ENCODE assay signal across 12 mouse cellular contexts in the genomic region with DNA sequence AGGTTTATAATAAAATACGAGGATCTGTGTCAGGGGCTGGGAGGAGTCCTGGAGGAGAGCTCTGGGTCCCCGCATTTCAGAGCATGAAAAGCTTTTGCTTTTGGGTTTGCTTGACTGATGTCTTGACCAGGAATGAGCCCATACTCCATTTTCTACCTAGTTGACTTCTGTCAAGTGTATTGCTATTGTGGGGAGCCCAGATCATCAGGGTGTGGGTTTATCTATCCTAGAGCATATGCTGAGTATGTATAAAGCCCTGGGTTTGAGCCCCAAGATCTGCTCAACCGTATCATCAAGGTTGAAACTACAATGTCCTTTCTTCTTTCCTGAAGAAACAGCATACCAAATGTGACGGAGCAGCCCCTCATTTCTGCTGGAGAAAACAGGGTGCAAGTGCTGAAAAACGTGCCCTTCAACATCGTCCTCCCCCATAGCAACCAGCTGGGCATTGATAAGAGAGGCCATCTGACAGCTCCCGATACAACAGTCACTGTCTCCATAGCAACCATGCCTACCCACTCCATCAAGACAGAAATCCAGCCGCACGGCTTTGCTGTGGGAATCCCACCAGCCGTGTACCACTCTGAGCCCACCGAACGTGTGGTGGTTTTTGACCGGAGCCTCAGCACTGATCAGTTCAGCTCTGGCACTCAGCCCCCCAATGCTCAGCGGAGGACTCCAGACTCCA. TPM values are rescaled to one million over a fixed set of nuclear protein-coding genes. Genes with fewer than 3 reads are reported as not detected.
DNase-seq lines count a peak whose midpoint lies in the region; ATAC-seq lines count a peak whose summit lies in the region.
"Had no signal": no experiment of that assay in that cellular context is flagged by ENCODE, and none has a peak within 500 bp of the region (broad histone marks: within the 10 kb centered on the region; RNA-seq: fewer than 3 reads in every experiment).

No protein-coding gene starts in this region.

- 56% methylated on average over 14 of the region's 14 CpGs for WGBS in hindbrain, embryonic 13.5 days

- H3K27ac ChIP-seq in hindbrain, embryonic 13.5 days: no peak overlapping the region

- no peaks in the 10 kb centered on the region for H3K9me3 ChIP-seq in hindbrain, embryonic 13.5 days

- H3K9ac ChIP-seq in hindbrain, embryonic 13.5 days: no peak overlapping the region

- ATAC-seq in hindbrain, embryonic 13.5 days (ENCODE audit: low FRiP score): peak; percentile 71; the same call in 1 of the 2 replicates

- 0 out of 2 replicates have a peak, but pooled peaks cover under 1% of the 10 kb centered on the region for H3K27me3 ChIP-seq in hindbrain, embryonic 13.5 days

- H3K4me3 ChIP-seq in hindbrain, embryonic 13.5 days: no peak overlapping the region
- H3K4me3 ChIP-seq: myocyte had no signal

- H3K4me2 ChIP-seq in hindbrain, embryonic 13.5 days: no peak overlapping the region

- H3K4me1 ChIP-seq in hindbrain, embryonic 13.5 days (replicated peaks): peaks cover 7% of the 10 kb centered on the region

- H3K36me3 ChIP-seq in hindbrain, embryonic 13.5 days: 0 out of 2 replicates have a peak, but pooled peaks cover under 1% of the 10 kb centered on the region

- intact Hi-C loops in left cerebral cortex, postnatal 14 days (cut with DNase I): no loop called here
- intact Hi-C loops in left cerebral cortex, postnatal 4 days (cut with DNase I): no loop called here

- DNase-seq in left cerebral cortex, postnatal 14 days (ENCODE audit: low spot score in 2 of 2): peak; percentile 26 to 46
- no peak for DNase-seq in left cerebral cortex, postnatal 4 days
- DNase-seq in layer of hippocampus, postnatal 25 days (ENCODE audit: extremely low spot score in 1 of 2, low spot score in 1 of 2): peak; percentile 36 to 39
- DNase-seq in right cerebral cortex, postnatal 10 days (ENCODE audit: low spot score in 2 of 2): peak; percentile 42 to 62
- no peak for DNase-seq in adrenal gland, postnatal 36 days
- DNase-seq in cerebellum, postnatal 25 days: no peak
- DNase-seq: cerebellum, postnatal 14 days; gastrocnemius, postnatal 14 days; heart, postnatal 14 days; lung, postnatal 14 days had no signal

RNA-seq across cellular contexts. Expression of gene Grhl1, which starts 9.1 kb away (rescaled TPM):
- 10 to 100 TPM; 10.8 to 11.0 TPM for total RNA-seq in left cerebral cortex, postnatal 14 days (2021)
- total RNA-seq in left cerebral cortex, postnatal 4 days (2021): 1 to 10 TPM; 3.2 to 3.7 TPM
- 0.78 and 1.0 TPM in 2 replicates for polyA plus RNA-seq in hindbrain, embryonic 13.5 days (2015; fragmentation: Nextera tagmentation; extraction: Ambion mirVana)
- 10 to 100 TPM; 24.5 to 27.0 TPM for total RNA-seq in layer of hippocampus, postnatal 25 days (2021)
- 1 to 10 TPM in 1 of 2 experiments, under 1 TPM in 1; 0.56 to 1.1 TPM for total RNA-seq in adrenal gland, postnatal 36 days (2021)

Comparison
In these comparisons a context has a peak if more than half of its experiments do, and no peak if none do; other contexts are left out.
1. DNase-seq: peak in left cerebral cortex, postnatal 14 days (2 of 2), layer of hippocampus, postnatal 25 days (2 of 2) and right cerebral cortex, postnatal 10 days (2 of 2); none in left cerebral cortex, postnatal 4 days (single experiment), adrenal gland, postnatal 36 days (0 of 2) and cerebellum, postnatal 25 days (0 of 2).